Mouse (Mus musculus) embryonic fibroblast, embryonic 13.5 days (primary cell): ENCODE data around the gene Atp5d.

ENCODE experiments used
- CTCF ChIP-seq: IDR thresholded peaks from 2 replicates; pipeline ENCODE4 v1.5.1; 2011; ENCODE audit warnings: mild to moderate bottlenecking, control low read depth, low read length, moderate library complexity, borderline replicate concordance; ENCODE audit not compliant: insufficient read depth
- POLR2A ChIP-seq: IDR thresholded peaks from 2 replicates; pipeline ENCODE4 v1.6.1; 2011; ENCODE audit warnings: low read depth, mild to moderate bottlenecking, control low read depth, low read length, moderate library complexity

DNA sequence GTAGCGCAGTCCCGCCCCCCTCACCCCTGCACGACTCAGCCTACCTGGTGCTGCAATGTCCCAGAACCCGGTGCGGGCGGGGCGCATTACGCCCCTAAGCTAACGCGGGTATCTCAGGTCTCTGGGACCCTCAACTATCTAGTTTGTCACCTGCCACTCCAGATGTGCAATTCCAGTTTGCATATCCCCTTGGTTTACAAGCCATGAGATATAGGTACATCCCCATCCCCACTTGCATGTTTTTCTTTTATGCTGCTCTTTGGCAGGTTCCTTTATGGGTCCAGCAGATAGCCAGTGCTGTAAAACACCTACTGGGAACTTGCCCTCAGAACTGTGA is 975 bp downstream of the Atp5d start:
- TF ChIP-seq POLR2A (no peak), CTCF (no peak)
